Mouse (Mus musculus) lung, embryonic 14.5 days (tissue): ENCODE results near the gene Ndel1. TPM values are rescaled to one million over a fixed set of nuclear protein-coding genes. Genes with fewer than 3 reads are reported as not detected.
A peak's percentile ranks its signal among the peaks of the same experiment; 100 is the strongest.

ENCODE experiments used
- ATAC-seq: fragments of 200-750 bp; cut with Nextera tagmentation; 2 replicates; pipeline ENCODE4 v1.8.0; 2017; ENCODE audit warnings: mild to moderate bottlenecking, moderate TSS enrichment, moderate library complexity; ENCODE audit not compliant: insufficient read depth
- DNase-seq: peaks from one replicate; pipeline ENCODE4 v3.0.0-alpha.2; 2015
- H3K27ac ChIP-seq: fragments of 300-500 bp; sonication (generic); 2 replicates; pipeline ENCODE4 v1.5.1; 2014; ENCODE audit warnings: low read depth, mild to moderate bottlenecking, moderate library complexity
- H3K27me3 ChIP-seq: fragments of 300-500 bp; sonication (generic); 2 replicates; pipeline ENCODE4 v1.6.1; 2014; ENCODE audit warnings: low read length, control low read depth; ENCODE audit not compliant: insufficient read depth
- H3K36me3 ChIP-seq: fragments of 300-500 bp; sonication (generic); 2 replicates; pipeline ENCODE4 v1.6.1; 2014; ENCODE audit warnings: control low read depth; ENCODE audit not compliant: insufficient read depth
- H3K4me1 ChIP-seq: fragments of 300-500 bp; sonication (generic); 2 replicates; pipeline ENCODE4 v1.6.1; 2014; ENCODE audit warnings: antibody characterized with exemption, control low read depth; ENCODE audit not compliant: insufficient read depth
- H3K4me2 ChIP-seq: fragments of 300-500 bp; sonication (generic); 2 replicates; pipeline ENCODE4 v1.6.1; 2014; ENCODE audit warnings: mild to moderate bottlenecking
- H3K4me3 ChIP-seq: fragments of 300-500 bp; sonication (generic); 2 replicates; pipeline ENCODE4 v1.5.1; 2014; ENCODE audit warnings: low read depth, low read length
- H3K9ac ChIP-seq: fragments of 300-500 bp; sonication (generic); 2 replicates; pipeline ENCODE4 v1.6.1; 2014
- H3K9me3 ChIP-seq: fragments of 300-500 bp; sonication (generic); 2 replicates; pipeline ENCODE4 v1.6.1; 2016; ENCODE audit warnings: low read depth, low read length, control low read depth
- CTCF ChIP-seq: IDR thresholded peaks from 2 replicates; pipeline ENCODE4 v1.5.1; 2016; ENCODE audit warnings: antibody characterized with exemption, low read depth
- WGBS: fragments of 180-500 bp; shearing (Covaris S2); extraction: QIAGEN DNeasy Blood & Tissue Kit; methylation state at CpG from one replicate; pipeline ENCODE4 v1.1.7; 2014; 5-methylcytosine and 5-hydroxymethylcytosine counted together
- polyA plus RNA-seq: library from polyadenylated mRNA; unstranded; fragments of >200 nt; fragmentation: Nextera tagmentation; extraction: Ambion mirVana; gene quantifications from 2 replicates; pipeline ENCODE4 v1.2.1, GENCODE M21; 2014

Gene Ndel1
- polyA plus RNA-seq, 1 experiment from 2014 or later, result 67.6 TPM

GRCm38 (mm10) chr11:68905138-68905531 is 33.5 kb upstream of the Ndel1 start:
- no peak for TF ChIP-seq CTCF
- H3K4me3 ChIP-seq, result no peak overlapping the region
- no peak overlapping the region for H3K9ac ChIP-seq
- no peak overlapping the region for H3K4me2 ChIP-seq
- H3K9me3 ChIP-seq, result no peaks in the 10 kb centered on the region
- H3K4me1 ChIP-seq, result peaks cover 3% of the 10 kb centered on the region; the same call in 1 of the 2 replicates
- H3K27me3 ChIP-seq, result no peaks in the 10 kb centered on the region
- no peak overlapping the region for H3K27ac ChIP-seq
- 90% methylated on average over 3 of the region's 3 CpGs for WGBS
- DNase-seq (no peak), ATAC-seq (no peak)
- peaks cover 47% of the 10 kb centered on the region for H3K36me3 ChIP-seq

DNA sequence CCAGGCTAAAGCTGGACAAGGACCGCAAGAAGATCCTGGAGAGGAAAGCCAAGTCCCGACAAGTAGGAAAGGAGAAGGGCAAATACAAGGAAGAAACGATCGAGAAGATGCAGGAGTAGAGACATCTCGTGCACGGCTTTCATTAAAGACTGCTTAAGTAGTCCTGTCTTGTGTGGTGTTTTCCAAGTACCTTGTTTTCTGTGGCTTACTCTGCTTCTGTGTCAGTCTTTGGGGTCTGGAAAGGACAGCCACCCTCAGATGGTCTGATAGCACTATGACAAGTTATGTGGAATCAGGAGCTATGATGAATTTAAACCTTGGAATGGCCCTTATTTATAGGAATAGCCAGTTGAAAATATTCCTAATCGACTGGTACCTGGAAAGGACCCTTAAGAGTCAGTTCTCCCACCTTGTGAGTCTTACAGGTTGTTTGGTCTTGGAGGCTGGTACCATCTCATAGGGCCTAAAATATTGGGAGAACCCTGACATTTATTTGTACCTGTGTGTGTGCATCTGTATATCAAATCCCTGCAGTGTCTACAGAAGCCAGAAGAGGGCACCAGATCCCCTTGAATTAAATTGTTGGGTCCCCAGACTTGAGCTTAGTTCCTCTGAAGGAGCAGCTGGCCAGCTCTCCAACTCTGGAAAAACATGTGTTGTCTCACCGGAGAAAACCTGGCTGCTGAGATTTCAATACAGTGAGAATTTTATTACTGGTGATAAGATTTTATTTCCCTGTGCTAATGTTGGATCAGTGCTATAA is 32.9 kb upstream of the Ndel1 start:
- Histone ChIP-seq H3K36me3 (peaks cover 47% of the 10 kb centered on the region), H3K4me2 (no peak overlapping the region), H3K4me3 (no peak overlapping the region), H3K4me1 (peaks cover 3% of the 10 kb centered on the region; the same call in 1 of the 2 replicates), H3K9ac (no peak overlapping the region), H3K27ac (peak overlapping the region; percentile 24; the same call in 1 of the 2 replicates), H3K9me3 (no peaks in the 10 kb centered on the region), H3K27me3 (no peaks in the 10 kb centered on the region)
- WGBS, result 86% methylated on average over 8 of the region's 8 CpGs
- no peak for ATAC-seq
- TF ChIP-seq CTCF, result peak; percentile 67
- DNase-seq, result peak; percentile 92

- DNase-seq (no peak), ATAC-seq (no peak)
- 89% methylated on average over 2 of the region's 2 CpGs for WGBS
- Histone ChIP-seq H3K27ac (no peak overlapping the region), H3K4me3 (no peak overlapping the region), H3K9me3 (no peaks in the 10 kb centered on the region), H3K4me2 (no peak overlapping the region), H3K36me3 (peaks cover 47% of the 10 kb centered on the region), H3K27me3 (no peaks in the 10 kb centered on the region), H3K4me1 (peaks cover 3% of the 10 kb centered on the region; the same call in 1 of the 2 replicates), H3K9ac (no peak overlapping the region)
- TF ChIP-seq CTCF, result no peak
Observed at GRCm38 (mm10) chr11:68903775-68904174, 32.1 kb upstream of the Ndel1 start.

- no peak for ATAC-seq
- 69% methylated on average over 5 of the region's 5 CpGs for WGBS
- peaks cover 47% of the 10 kb centered on the region for H3K36me3 ChIP-seq
- no peaks in the 10 kb centered on the region for H3K9me3 ChIP-seq
- H3K4me3 ChIP-seq, result peak overlapping the region; percentile 96
- peak overlapping the region; percentile 79 for H3K4me2 ChIP-seq
- peak overlapping the region; percentile 88; the same call in 1 of the 2 replicates for H3K27ac ChIP-seq
- TF ChIP-seq CTCF, result no peak
- peak overlapping the region; percentile 99 for H3K9ac ChIP-seq
- H3K27me3 ChIP-seq, result no peaks in the 10 kb centered on the region
- DNase-seq, result no peak
- peaks cover 3% of the 10 kb centered on the region; the same call in 1 of the 2 replicates for H3K4me1 ChIP-seq
Observed at GRCm38 (mm10) chr11:68902823-68903222, 31.2 kb upstream of the Ndel1 start.

- TF ChIP-seq CTCF, result no peak
- Histone ChIP-seq H3K36me3 (peaks cover 47% of the 10 kb centered on the region), H3K27me3 (no peaks in the 10 kb centered on the region), H3K4me2 (peak overlapping the region; percentile 79), H3K27ac (peak overlapping the region; percentile 88), H3K9ac (peak overlapping the region; percentile 99), H3K9me3 (no peaks in the 10 kb centered on the region), H3K4me1 (peaks cover 3% of the 10 kb centered on the region; the same call in 1 of the 2 replicates), H3K4me3 (peak overlapping the region; percentile 96)
- WGBS, result 3% methylated on average over 11 of the region's 11 CpGs
- DNase-seq (no peak), ATAC-seq (no peak)
Observed at GRCm38 (mm10) chr11:68902367-68902766, 30.7 kb upstream of the Ndel1 start.

GRCm38 (mm10) chr11:68902047-68902364 is 30.3 kb upstream of the Ndel1 start:
- Histone ChIP-seq H3K27me3 (no peaks in the 10 kb centered on the region), H3K4me2 (peak overlapping the region; percentile 79), H3K4me1 (peaks cover 3% of the 10 kb centered on the region; the same call in 1 of the 2 replicates), H3K9me3 (no peaks in the 10 kb centered on the region), H3K4me3 (peak overlapping the region; percentile 96), H3K9ac (peak overlapping the region; percentile 99), H3K27ac (peak overlapping the region; percentile 88), H3K36me3 (peaks cover 46% of the 10 kb centered on the region)
- TF ChIP-seq CTCF, result no peak
- WGBS, result under 1% methylated on average over 10 of the region's 10 CpGs
- DNase-seq (no peak), ATAC-seq (no peak)

DNA sequence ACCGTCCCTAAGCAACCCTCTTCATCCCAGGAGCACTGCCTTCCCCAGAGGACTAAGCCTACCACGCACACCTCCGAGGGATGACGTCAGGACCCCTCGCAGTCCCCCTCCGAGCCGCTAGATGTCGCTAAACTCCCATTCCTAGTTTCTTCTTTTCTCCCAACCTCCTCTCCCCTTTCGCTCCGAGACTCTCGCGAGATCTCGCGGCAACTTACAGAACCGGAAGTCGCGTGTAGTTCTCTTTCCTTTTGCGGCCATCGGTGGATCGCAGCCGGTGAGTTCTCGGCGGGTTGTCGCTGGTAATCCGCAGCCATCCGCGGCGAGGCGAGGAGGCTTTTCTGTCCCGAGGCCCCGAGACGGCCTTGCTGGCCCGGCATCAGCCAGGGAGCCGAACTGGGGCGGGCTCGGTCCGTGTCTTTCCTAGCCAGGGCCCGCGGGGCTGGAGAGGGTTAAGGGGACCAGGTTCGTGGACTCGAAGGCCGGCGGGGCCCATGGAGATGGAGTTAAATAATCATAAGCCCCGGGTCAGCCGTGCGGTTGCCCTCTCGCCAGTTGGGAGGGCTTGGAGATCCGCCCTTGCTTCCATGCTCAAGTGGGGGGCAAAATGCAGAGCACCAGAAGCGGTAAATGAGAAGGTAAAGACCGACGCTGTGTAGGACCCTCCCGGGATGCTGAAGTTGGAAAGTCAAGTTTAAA is 29.8 kb upstream of the Ndel1 start, which contains the start of gene Rpl26:
Gene Rpl26, plus strand, starts transcription at position 233 of the 696 bp plus-strand sequence.
- H3K36me3 ChIP-seq, result peaks cover 41% of the 10 kb centered on the region
- H3K4me1 ChIP-seq, result peaks cover 3% of the 10 kb centered on the region; the same call in 1 of the 2 replicates
- peak; percentile 100 for DNase-seq
- H3K4me3 ChIP-seq, result peak within 1 kb of the TSS; percentile 96
- ATAC-seq, result peak; percentile 85
- peak; percentile 99 for TF ChIP-seq CTCF
- H3K9me3 ChIP-seq, result no peaks in the 10 kb centered on the region
- H3K27ac ChIP-seq, result peak within 1 kb of the TSS; percentile 88
- no peaks in the 10 kb centered on the region for H3K27me3 ChIP-seq
- peak within 1 kb of the TSS; percentile 99 for H3K9ac ChIP-seq
- under 1% methylated on average over 52 of the region's 52 CpGs for WGBS
- peak within 1 kb of the TSS; percentile 79 for H3K4me2 ChIP-seq
